Mouse (Mus musculus) lung, postnatal 0 days (tissue): ENCODE measurements around the gene Timm17a.

Experiments
- CTCF ChIP-seq: IDR thresholded peaks from 2 replicates; pipeline ENCODE4 v1.5.1; 2016; ENCODE audit warnings: antibody characterized with exemption, mild to moderate bottlenecking
- EP300 ChIP-seq: IDR thresholded peaks from 2 replicates; pipeline ENCODE4 v1.6.1; 2016; ENCODE audit warnings: antibody characterized with exemption, mild to moderate bottlenecking, control low read depth

GRCm38 (mm10) chr1:135311356-135311755 is 2.2 kb downstream of the Timm17a start:
- TF ChIP-seq CTCF (no peak), EP300 (no peak)
